ENCODE assay signal across 8 mouse cellular contexts in the genomic region with DNA sequence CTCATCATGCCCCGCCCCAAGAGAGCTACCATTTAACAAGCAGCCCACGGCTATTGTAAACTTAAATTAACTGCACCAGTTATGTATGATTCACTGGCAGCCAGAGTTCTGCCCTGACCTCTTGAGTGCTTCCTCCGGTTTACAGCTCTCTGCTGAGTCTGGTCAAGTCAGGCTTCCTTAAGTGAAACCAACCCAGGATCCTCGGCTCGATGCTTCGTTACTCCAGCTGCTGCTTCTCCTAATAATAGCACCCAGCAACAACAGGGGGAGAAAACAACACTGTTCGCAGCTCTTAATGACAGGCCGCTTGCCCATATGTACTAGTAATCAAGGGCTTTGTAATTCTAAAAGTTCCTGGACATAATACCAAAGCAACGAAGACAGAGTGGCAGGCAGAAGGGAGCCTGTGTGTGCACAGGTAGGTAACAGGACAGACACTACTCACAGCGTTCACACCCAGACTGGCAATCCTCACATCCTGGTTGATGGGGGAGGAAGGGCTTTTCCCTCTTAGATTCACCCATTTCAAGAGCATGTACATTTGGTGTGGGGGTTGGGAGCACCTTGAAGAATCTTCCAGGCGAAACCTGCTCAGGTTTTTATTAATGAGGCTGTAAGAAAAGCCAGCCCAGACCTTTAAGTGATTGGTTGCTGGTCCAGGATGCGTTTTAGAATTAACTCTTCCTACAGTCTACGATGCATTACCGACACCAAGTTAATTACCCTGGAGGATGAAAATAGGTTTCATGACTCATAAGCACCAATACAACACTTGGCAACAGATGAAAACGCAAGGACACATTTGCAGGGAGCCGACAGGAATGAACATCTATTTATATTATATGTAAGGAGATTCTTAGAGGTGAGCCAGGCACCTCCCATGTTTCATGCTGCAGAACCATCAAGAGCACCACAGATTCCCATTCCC. TPM values are rescaled to one million over a fixed set of nuclear protein-coding genes. Genes with fewer than 3 reads are reported as not detected.
A peak's percentile ranks its signal among the peaks of the same experiment; 100 is the strongest.
DNase-seq lines count a peak whose midpoint lies in the region; ATAC-seq and TF ChIP-seq lines count a peak whose summit lies in the region.

No protein-coding gene starts in this region.

- TF ChIP-seq EP300 in heart, adult 2 months (IDR thresholded peaks at IDR 0.05; ENCODE audit: insufficient read depth, low read depth, low read length) = 0 out of 2 replicates have a peak, but pooled peaks have one; percentile 50

- no peak for TF ChIP-seq CTCF in heart, adult 2 months (IDR thresholded peaks at IDR 0.05)
- TF ChIP-seq CTCF in forebrain, postnatal 0 days (IDR thresholded peaks at IDR 0.05; ENCODE audit: low read depth) = no peak

- H3K27me3 ChIP-seq in heart, adult 2 months (ENCODE audit: control insufficient read depth, insufficient read depth, low read length) = no peaks in the 10 kb centered on the region
- H3K27me3 ChIP-seq in forebrain, postnatal 0 days (ENCODE audit: insufficient read depth, low read length) = no peaks in the 10 kb centered on the region
- H3K27me3 ChIP-seq in limb, embryonic 13.5 days = no peaks in the 10 kb centered on the region

- peaks cover 8% of the 10 kb centered on the region for H3K79me2 ChIP-seq in heart, adult 2 months (replicated peaks; ENCODE audit: control insufficient read depth, insufficient read depth, low read length)

- DNase-seq in heart, adult 2 months = no peak
- no peak for DNase-seq in heart, postnatal 25 days (ENCODE audit: low spot score)
- DNase-seq in B cell, adult 2 months = peak; percentile 40 to 41
- no peak for DNase-seq in forebrain, postnatal 0 days
- DNase-seq in embryo, embryonic 10.5 days (ENCODE audit: low spot score) = no peak
- no peak for DNase-seq in ovary, postnatal 10 days (ENCODE audit: low spot score)
- DNase-seq in cerebellum, adult 9-10 months = no peak

- no peak for ATAC-seq in forebrain, postnatal 0 days
- ATAC-seq in limb, embryonic 13.5 days (ENCODE audit: low FRiP score, low read depth) = no peak

- peaks cover 15% of the 10 kb centered on the region for H3K4me1 ChIP-seq in heart, adult 2 months (ENCODE audit: control insufficient read depth, insufficient read depth, low read length)
- H3K4me1 ChIP-seq in forebrain, postnatal 0 days (ENCODE audit: insufficient read depth) = peaks cover 14% of the 10 kb centered on the region
- peaks cover 38% of the 10 kb centered on the region for H3K4me1 ChIP-seq in limb, embryonic 13.5 days

- no peak overlapping the region for H3K4me3 ChIP-seq in heart, adult 2 months
- peak overlapping the region; percentile 28; the same call in 1 of the 2 replicates for H3K4me3 ChIP-seq in forebrain, postnatal 0 days (ENCODE audit: low read depth, low read length)
- no peak overlapping the region for H3K4me3 ChIP-seq in limb, embryonic 13.5 days

- peaks cover 11% of the 10 kb centered on the region; the same call in 1 of the 2 replicates for H3K36me3 ChIP-seq in heart, adult 2 months (ENCODE audit: control insufficient read depth, insufficient read depth, low read length)
- peaks cover 5% of the 10 kb centered on the region for H3K36me3 ChIP-seq in forebrain, postnatal 0 days (ENCODE audit: insufficient read depth)
- H3K36me3 ChIP-seq in limb, embryonic 13.5 days = peaks cover 10% of the 10 kb centered on the region

- peak overlapping the region; percentile 87 for H3K4me2 ChIP-seq in forebrain, postnatal 0 days (ENCODE audit: low read depth)
- peak overlapping the region; percentile 31 for H3K4me2 ChIP-seq in limb, embryonic 13.5 days (replicated peaks)

- no peak for TF ChIP-seq POLR2A in heart, adult 2 months (IDR thresholded peaks at IDR 0.05; ENCODE audit: insufficient read depth, low read depth, low read length)

- peak overlapping the region; percentile 75 for H3K27ac ChIP-seq in heart, adult 2 months
- no peak overlapping the region for H3K27ac ChIP-seq in forebrain, postnatal 0 days (ENCODE audit: low read depth, low read length)
- H3K27ac ChIP-seq in limb, embryonic 13.5 days = peak overlapping the region; percentile 52; the same call in 1 of the 2 replicates

- intact Hi-C loops in heart, adult 2 months (cut with DNase I) = loop anchor here (2.0 kb wide), 1 partner anchor 40 kb away; no protein-coding TSS in a partner anchor
- intact Hi-C loops in heart, postnatal 25 days (cut with DNase I) = loop anchor here (2.0 kb wide), 1 partner anchor 40 kb away; no protein-coding TSS in a partner anchor

- H3K9me3 ChIP-seq in forebrain, postnatal 0 days (ENCODE audit: low read length) = no peaks in the 10 kb centered on the region
- H3K9me3 ChIP-seq in limb, embryonic 13.5 days = no peaks in the 10 kb centered on the region

- 25% methylated on average over 16 of the region's 16 CpGs for WGBS in heart, adult 2 months
- 46% methylated on average over 16 of the region's 16 CpGs for WGBS in forebrain, postnatal 0 days
- 32% methylated on average over 16 of the region's 16 CpGs for WGBS in limb, embryonic 13.5 days

- H3K9ac ChIP-seq in heart, adult 2 months (ENCODE audit: low read depth, low read length) = peak overlapping the region; percentile 46
- H3K9ac ChIP-seq in forebrain, postnatal 0 days = no peak overlapping the region
- no peak overlapping the region for H3K9ac ChIP-seq in limb, embryonic 13.5 days

RNA-seq across cellular contexts. Expression of a gene that starts 5.9 kb away (rescaled TPM):
- 10 to 100 TPM; 32.6 to 36.9 TPM for total RNA-seq in heart, adult 2 months (2021)
- polyA plus RNA-seq in heart, adult 2 months (2012; rRNA removed) = 15.6 and 20.1 TPM in 2 replicates
- 10 to 100 TPM; 33.3 to 36.9 TPM for total RNA-seq in heart, postnatal 25 days (2021)
- total RNA-seq in forebrain, postnatal 0 days (2014; rRNA removed) = 134 and 161 TPM in 2 replicates
- 86.3 and 95.7 TPM in 2 replicates for polyA plus RNA-seq in forebrain, postnatal 0 days (2015; fragmentation: Nextera tagmentation; extraction: Ambion mirVana)
- 39.2 and 41.2 TPM in 2 replicates for polyA plus RNA-seq in limb, embryonic 13.5 days (2015; fragmentation: Nextera tagmentation; extraction: Ambion mirVana)

Comparison
In these comparisons a context has a peak if more than half of its experiments do, and no peak if none do; other contexts are left out.
1. DNase-seq: peak in B cell, adult 2 months (2 of 2); none in heart, adult 2 months (0 of 2), heart, postnatal 25 days (single experiment), forebrain, postnatal 0 days (single experiment), embryo, embryonic 10.5 days (single experiment), ovary, postnatal 10 days (single experiment) and cerebellum, adult 9-10 months (single experiment).